Mouse (Mus musculus): ENCODE data around the gene Prrx2. TPM values are rescaled to one million over a fixed set of nuclear protein-coding genes. Genes with fewer than 3 reads are reported as not detected.

Gene Prrx2
- not detected for polyA plus RNA-seq (2014; fragmentation: Illumina TruSeq; extraction: RNeasy Lipid Tissue Mini Kit (QIAGEN cat#74804); ENCODE audit: low read depth, low replicate concordance)

DNA sequence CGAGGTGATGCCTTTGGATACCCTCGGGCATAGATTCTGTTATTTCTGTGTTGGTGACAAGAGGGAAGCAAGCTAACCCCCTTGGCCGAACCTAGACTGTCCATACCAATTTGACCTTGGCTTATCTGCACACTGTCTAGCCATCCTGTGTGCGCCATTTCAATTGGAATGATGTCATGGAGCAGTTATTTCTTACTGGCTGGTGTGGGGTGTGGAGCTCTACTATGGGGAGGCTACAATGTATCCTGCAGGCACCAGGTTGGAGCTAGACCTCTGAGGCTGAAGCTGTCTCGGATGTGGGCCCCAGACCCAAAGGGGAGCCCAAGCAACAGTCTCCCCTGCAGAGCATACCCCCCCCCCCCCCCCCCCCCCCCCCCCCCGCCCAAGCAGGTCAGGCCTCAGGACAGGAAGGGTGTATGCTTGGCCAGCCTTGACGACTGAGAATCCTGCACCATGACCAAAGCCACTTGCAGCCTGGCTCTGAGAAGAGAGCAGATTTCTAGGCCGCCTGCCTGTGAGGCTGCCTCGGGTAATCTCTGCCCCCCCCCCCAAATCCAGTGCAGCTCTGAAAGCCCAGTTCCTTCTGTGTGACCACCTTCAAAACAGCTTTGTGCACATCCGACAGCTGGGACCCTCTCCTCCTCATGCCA is at the start of gene Prrx2:
Gene Prrx2 (plus strand): TSS at position 600 of the 650 bp plus-strand sequence.

DNA sequence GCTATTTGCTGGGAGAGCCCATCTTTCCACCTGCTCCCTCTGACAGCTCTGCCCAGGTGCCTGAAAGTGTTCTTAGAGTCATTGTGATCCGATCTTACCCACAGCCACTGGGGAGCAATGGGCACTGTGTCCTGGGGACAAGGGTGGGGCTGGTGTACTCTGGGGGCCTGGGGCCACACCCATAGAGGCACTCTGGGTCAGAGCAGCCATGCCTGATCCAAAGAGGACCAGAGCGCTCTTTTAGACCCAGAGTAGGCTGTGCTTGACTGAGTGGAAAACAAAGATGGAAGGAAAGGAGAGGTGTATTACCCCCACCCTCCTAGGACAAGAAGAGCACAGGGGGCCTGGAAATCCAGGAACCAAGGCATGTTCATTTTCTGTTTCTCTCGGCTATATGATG is 31.2 kb upstream of the Prrx2 start, which contains the start of gene 1700001O22Rik:
Gene 1700001O22Rik (minus strand): TSS at position 58 of the 400 bp plus-strand sequence.

DNA sequence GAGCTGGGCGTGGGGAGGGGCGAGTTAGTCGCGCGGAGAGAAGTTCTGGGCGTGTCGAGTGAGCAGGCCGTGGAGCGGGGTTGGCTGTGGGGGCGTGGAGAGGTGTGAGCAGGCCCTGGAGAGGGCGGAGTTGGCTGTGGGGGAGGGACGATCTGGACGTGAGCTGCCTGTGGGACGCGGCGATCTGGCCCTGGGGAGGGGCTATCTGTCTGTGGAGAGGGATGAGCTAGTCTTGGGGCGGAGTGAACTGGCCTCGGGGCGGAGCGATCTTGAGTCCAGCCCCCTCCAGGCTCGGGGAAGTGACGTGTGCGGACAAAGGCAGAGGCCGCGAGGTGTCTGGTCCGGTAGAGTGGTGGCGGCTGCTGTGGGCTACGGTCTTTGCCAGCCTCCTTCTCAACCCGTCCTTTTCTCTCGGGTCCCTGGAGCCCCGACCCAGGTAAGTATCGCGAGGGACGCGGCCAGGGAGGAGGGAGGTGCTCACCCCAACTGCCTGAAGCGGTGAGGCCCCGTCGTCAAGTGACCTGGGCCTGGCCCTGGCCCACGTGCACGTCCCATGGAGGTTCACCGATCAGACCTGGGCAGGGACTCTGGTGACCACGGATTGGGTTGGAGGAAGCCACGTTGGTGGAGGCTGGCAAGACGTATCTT is 27.0 kb upstream of the Prrx2 start, which contains the start of gene Ntmt1:
Gene Ntmt1 (plus strand): TSS at position 179 of the 648 bp plus-strand sequence.

DNA sequence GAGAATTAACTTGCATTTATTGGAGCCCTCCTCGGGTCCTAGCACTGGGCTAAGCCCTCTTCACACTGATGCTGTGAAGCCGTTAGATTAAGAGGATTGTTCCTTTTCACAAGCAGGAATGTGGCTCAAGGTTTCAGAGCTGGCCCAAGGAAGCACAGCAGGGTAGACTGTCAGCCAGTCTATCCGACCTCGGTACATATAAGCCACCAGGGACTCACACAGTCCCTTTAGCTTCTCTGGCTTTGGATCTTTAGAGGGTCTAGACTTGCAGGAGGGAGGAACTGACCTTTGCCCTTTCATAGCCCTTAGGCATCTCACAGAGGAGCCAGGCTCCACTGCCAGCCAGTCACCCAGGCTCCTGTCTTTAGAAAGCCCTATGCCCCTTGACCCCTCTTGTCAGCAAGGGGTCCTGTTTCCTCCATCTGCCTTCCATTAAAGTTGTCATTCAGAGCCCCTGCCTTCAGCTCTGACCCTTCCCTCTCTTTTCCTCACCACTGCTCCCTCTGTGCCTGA is 4.4 kb upstream of the Prrx2 start, which contains the start of gene Asb6:
Gene Asb6 (minus strand): TSS at position 51 of the 513 bp plus-strand sequence.

DNA sequence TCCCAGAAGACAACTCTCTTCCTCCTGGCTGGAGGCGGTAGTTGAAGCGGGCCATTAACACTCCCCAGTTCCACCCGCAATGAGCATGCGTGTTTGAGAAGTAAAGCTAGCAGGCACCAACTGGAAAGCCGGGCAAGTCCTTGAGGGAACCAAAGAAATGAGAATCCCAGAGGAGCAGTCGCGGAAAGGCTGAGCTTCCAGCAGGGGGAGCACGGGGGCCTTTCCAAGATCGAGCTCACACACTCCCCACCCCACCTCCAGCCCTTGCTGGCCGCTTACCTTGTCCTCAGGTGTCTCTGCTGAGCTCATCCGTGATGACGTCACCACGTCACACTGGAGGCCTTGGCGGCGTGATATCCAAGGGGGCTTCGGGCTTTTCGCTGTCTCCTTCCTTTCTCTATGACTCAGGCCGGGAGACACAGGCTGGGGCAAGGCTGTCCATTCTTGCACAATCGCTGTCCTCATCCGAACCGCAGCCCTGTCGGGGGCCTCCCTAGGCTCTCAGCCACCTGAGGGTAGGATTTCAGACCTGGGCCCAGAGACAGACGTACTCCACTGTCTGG is 94.8 kb downstream of the Prrx2 start, which contains the start of gene Ptges:
Gene Ptges (minus strand): TSS at position 381 of the 563 bp plus-strand sequence.

Other genes with a start within 250 kb of the Prrx2 start
- 1.1 TPM for gene Cstad, start 239.9 kb upstream of the Prrx2 start, polyA plus RNA-seq (2014; fragmentation: Illumina TruSeq; extraction: RNeasy Lipid Tissue Mini Kit (QIAGEN cat#74804); ENCODE audit: low read depth, low replicate concordance)
- gene 1700001O22Rik, start 31.3 kb upstream of the Prrx2 start, polyA plus RNA-seq (2014; fragmentation: Illumina TruSeq; extraction: RNeasy Lipid Tissue Mini Kit (QIAGEN cat#74804); ENCODE audit: low read depth, low replicate concordance), result not detected
- gene Ntmt1, start 27.1 kb upstream of the Prrx2 start, polyA plus RNA-seq (2014; fragmentation: Illumina TruSeq; extraction: RNeasy Lipid Tissue Mini Kit (QIAGEN cat#74804); ENCODE audit: low read depth, low replicate concordance), result not detected
- not detected for gene Asb6, start 4.6 kb upstream of the Prrx2 start, polyA plus RNA-seq (2014; fragmentation: Illumina TruSeq; extraction: RNeasy Lipid Tissue Mini Kit (QIAGEN cat#74804); ENCODE audit: low read depth, low replicate concordance)
- gene Ptges, start 94.9 kb downstream of the Prrx2 start, polyA plus RNA-seq (2014; fragmentation: Illumina TruSeq; extraction: RNeasy Lipid Tissue Mini Kit (QIAGEN cat#74804); ENCODE audit: low read depth, low replicate concordance), result 11.4 TPM
- 14.4 TPM for gene Tor1b, start 118.0 kb downstream of the Prrx2 start, polyA plus RNA-seq (2014; fragmentation: Illumina TruSeq; extraction: RNeasy Lipid Tissue Mini Kit (QIAGEN cat#74804); ENCODE audit: low read depth, low replicate concordance)
- gene Tor1a, start 133.0 kb downstream of the Prrx2 start, polyA plus RNA-seq (2014; fragmentation: Illumina TruSeq; extraction: RNeasy Lipid Tissue Mini Kit (QIAGEN cat#74804); ENCODE audit: low read depth, low replicate concordance), result 12.2 TPM
- 15.4 TPM for gene BC005624, start 147.2 kb downstream of the Prrx2 start, polyA plus RNA-seq (2014; fragmentation: Illumina TruSeq; extraction: RNeasy Lipid Tissue Mini Kit (QIAGEN cat#74804); ENCODE audit: low read depth, low replicate concordance)
- gene Usp20, start 147.3 kb downstream of the Prrx2 start, polyA plus RNA-seq (2014; fragmentation: Illumina TruSeq; extraction: RNeasy Lipid Tissue Mini Kit (QIAGEN cat#74804); ENCODE audit: low read depth, low replicate concordance), result 1.4 TPM